Mouse (Mus musculus): ENCODE results near the gene Plekho2. TPM values are rescaled to one million over a fixed set of nuclear protein-coding genes. Genes with fewer than 3 reads are reported as not detected.

The Plekho2 gene
- total and polyA plus RNA-seq, 3 experiments, result 7.9 to 33.8 (median 13.9) TPM

DNA sequence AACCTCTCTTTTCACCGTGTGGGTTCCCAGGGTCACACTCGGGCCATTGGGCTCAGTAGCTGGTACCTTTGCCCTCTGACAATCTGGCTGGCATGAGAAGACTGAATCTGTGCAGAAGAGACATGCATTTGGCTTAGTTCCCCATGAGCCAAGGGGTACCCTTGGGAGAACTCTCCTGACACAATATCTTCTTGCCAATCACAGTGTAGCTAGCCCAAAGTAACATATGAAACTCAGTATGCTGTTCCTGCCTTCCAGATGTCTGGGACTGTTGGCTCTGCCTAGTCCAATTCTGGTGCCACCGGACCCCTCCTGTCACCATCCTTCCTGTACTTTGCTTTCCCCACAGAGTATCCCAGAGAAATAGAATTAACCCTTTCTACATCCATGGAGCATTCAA lies 30.7 kb downstream of the Plekho2 start:
- H3K4me3 ChIP-seq (replicated peaks in 1 of 3; ENCODE audit: low read depth in 2 of 3, low read length in 2 of 3, poor library complexity in 1 of 3), result no peak overlapping the region
- peaks cover 38 to 83% of the 10 kb centered on the region in 2 experiments for H3K4me1 ChIP-seq (ENCODE audit: control insufficient read depth in 1 of 2, insufficient read depth in 2 of 2)
- no peak overlapping the region for H3K4me2 ChIP-seq (ENCODE audit: insufficient read depth, low read depth, poor library complexity, severe bottlenecking)
- no peak overlapping the region for H3K27ac ChIP-seq (ENCODE audit: insufficient read depth, low read depth)
- no peak for TF ChIP-seq USF1 (IDR thresholded peaks at IDR 0.05; ENCODE audit: low read depth, low read length)
- no peak for TF ChIP-seq JUN (IDR thresholded peaks at IDR 0.05; ENCODE audit: insufficient read depth, low read depth, low read length)
- TF ChIP-seq EP300 (IDR thresholded peaks at IDR 0.05; ENCODE audit: low read length), result no peak
- no peak for TF ChIP-seq USF2 (conservative IDR thresholded peaks at IDR 0.05; ENCODE audit: low read depth, low read length)
- TF ChIP-seq MAZ (IDR thresholded peaks at IDR 0.05; ENCODE audit: low read depth, low read length), result no peak
- TF ChIP-seq TBP (conservative IDR thresholded peaks at IDR 0.05; ENCODE audit: low read depth, low read length), result no peak
- TF ChIP-seq HCFC1 (IDR thresholded peaks at IDR 0.05; ENCODE audit: low read depth, low read length), result no peak
- no peak for TF ChIP-seq MXI1 (IDR thresholded peaks at IDR 0.05; ENCODE audit: low read depth, low read length)
- TF ChIP-seq CHD1 (IDR thresholded peaks at IDR 0.05; ENCODE audit: low read depth, low read length), result no peak
- no peak for TF ChIP-seq RAD21 (IDR thresholded peaks at IDR 0.05; ENCODE audit: low read depth, low read length)
- no peak for TF ChIP-seq BHLHE40 (IDR thresholded peaks at IDR 0.05; ENCODE audit: low read depth, low read length)
- TF ChIP-seq ZNF384 (IDR thresholded peaks at IDR 0.05; ENCODE audit: low read depth, low read length), result no peak
- TF ChIP-seq MEF2A (IDR thresholded peaks at IDR 0.05; ENCODE audit: borderline replicate concordance, low read depth, low read length), result no peak
- TF ChIP-seq ETS1 (conservative IDR thresholded peaks at IDR 0.05; ENCODE audit: low read depth, low read length), result no peak
- TF ChIP-seq SIN3A (IDR thresholded peaks at IDR 0.05; ENCODE audit: low read length), result no peak
- TF ChIP-seq CTCF (conservative IDR thresholded peaks at IDR 0.05 in 1 of 2, IDR thresholded peaks at IDR 0.05 in 1 of 2; ENCODE audit: low read depth in 2 of 2, low read length in 2 of 2), result no peak
- TF ChIP-seq UBTF (IDR thresholded peaks at IDR 0.05; ENCODE audit: low read depth, low read length), result no peak
- no peak for TF ChIP-seq POLR2A (IDR thresholded peaks at IDR 0.05; ENCODE audit: low read depth, low read length)
- no peak for TF ChIP-seq SMC3 (IDR thresholded peaks at IDR 0.05; ENCODE audit: low read depth, low read length)
- H3K9me3 ChIP-seq (replicated peaks; ENCODE audit: low read length), result no peaks in the 10 kb centered on the region
- in situ Hi-C loops (cut with MboI; ENCODE audit: low pct_ligation_motif_present, low pct_unique_long_range_greater_than_20kb, low sequenced_read_pairs), result no loop called here
- dilution Hi-C loops (cut with MboI; ENCODE audit: extremely low pct_ligation_motif_present, extremely low pct_unique_long_range_greater_than_20kb, low sequenced_read_pairs), result no loop called here
- no peaks in the 10 kb centered on the region for H3K79me2 ChIP-seq (replicated peaks; ENCODE audit: control insufficient read depth, extremely low read depth, insufficient read depth, poor library complexity, severe bottlenecking)
- H3K27me3 ChIP-seq (replicated peaks), result no peaks in the 10 kb centered on the region
- DNase-seq (ENCODE audit: extremely low read depth), result no peak
- peaks cover under 1 to 14% of the 10 kb centered on the region in 2 experiments for H3K36me3 ChIP-seq (replicated peaks in 1 of 2; ENCODE audit: control insufficient read depth in 1 of 2, insufficient read depth in 1 of 2, low read length in 1 of 2)
- H3K9ac ChIP-seq (ENCODE audit: insufficient read depth, low read depth), result no peak overlapping the region

DNA sequence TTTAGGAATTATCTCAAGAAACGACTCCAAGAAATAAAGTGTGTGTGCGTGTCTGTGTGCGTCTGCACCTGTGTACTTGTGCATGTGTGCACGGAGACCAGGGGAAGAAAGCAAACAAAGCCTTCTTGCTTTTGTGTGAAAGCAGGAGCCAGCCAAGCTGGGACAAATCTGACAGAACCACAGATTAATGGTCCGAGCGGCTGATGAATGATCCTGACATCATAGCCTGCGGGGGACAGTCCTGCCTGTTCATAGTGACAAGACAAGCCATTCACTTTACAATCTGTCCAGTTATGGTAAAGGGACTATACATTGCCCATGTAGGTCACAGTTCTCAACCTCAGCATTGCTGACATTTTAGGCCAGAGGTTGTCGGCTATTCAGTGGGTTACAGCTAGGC lies 31.5 kb downstream of the Plekho2 start:
- H3K4me2 ChIP-seq (ENCODE audit: insufficient read depth, low read depth, poor library complexity, severe bottlenecking), result no peak overlapping the region
- peaks cover 38 to 81% of the 10 kb centered on the region in 2 experiments for H3K4me1 ChIP-seq (ENCODE audit: control insufficient read depth in 1 of 2, insufficient read depth in 2 of 2)
- dilution Hi-C loops (cut with MboI; ENCODE audit: extremely low pct_ligation_motif_present, extremely low pct_unique_long_range_greater_than_20kb, low sequenced_read_pairs), result no loop called here
- peaks cover 0 to 8% of the 10 kb centered on the region in 2 experiments for H3K36me3 ChIP-seq (replicated peaks in 1 of 2; ENCODE audit: control insufficient read depth in 1 of 2, insufficient read depth in 1 of 2, low read length in 1 of 2)
- DNase-seq (ENCODE audit: extremely low read depth), result no peak
- H3K79me2 ChIP-seq (replicated peaks; ENCODE audit: control insufficient read depth, extremely low read depth, insufficient read depth, poor library complexity, severe bottlenecking), result no peaks in the 10 kb centered on the region
- H3K4me3 ChIP-seq (replicated peaks in 1 of 3; ENCODE audit: low read depth in 2 of 3, low read length in 2 of 3, poor library complexity in 1 of 3), result no peak overlapping the region
- no peaks in the 10 kb centered on the region for H3K9me3 ChIP-seq (replicated peaks; ENCODE audit: low read length)
- H3K27ac ChIP-seq (ENCODE audit: insufficient read depth, low read depth), result no peak overlapping the region
- no peak overlapping the region for H3K9ac ChIP-seq (ENCODE audit: insufficient read depth, low read depth)
- H3K27me3 ChIP-seq (replicated peaks), result no peaks in the 10 kb centered on the region
- TF ChIP-seq JUND (conservative IDR thresholded peaks at IDR 0.05; ENCODE audit: low read depth, low read length) (no peak), USF2 (conservative IDR thresholded peaks at IDR 0.05; ENCODE audit: low read depth, low read length) (no peak), SIN3A (IDR thresholded peaks at IDR 0.05; ENCODE audit: low read length) (no peak), POLR2A (IDR thresholded peaks at IDR 0.05; ENCODE audit: low read depth, low read length) (no peak), SMC3 (IDR thresholded peaks at IDR 0.05; ENCODE audit: low read depth, low read length) (no peak), EP300 (IDR thresholded peaks at IDR 0.05; ENCODE audit: low read length) (no peak), RCOR1 (conservative IDR thresholded peaks at IDR 0.05; ENCODE audit: low read depth, low read length) (no peak)
- in situ Hi-C loops (cut with MboI; ENCODE audit: low pct_ligation_motif_present, low pct_unique_long_range_greater_than_20kb, low sequenced_read_pairs), result no loop called here
